ENCODE assay signal across 15 mouse cellular contexts in the genomic region with DNA sequence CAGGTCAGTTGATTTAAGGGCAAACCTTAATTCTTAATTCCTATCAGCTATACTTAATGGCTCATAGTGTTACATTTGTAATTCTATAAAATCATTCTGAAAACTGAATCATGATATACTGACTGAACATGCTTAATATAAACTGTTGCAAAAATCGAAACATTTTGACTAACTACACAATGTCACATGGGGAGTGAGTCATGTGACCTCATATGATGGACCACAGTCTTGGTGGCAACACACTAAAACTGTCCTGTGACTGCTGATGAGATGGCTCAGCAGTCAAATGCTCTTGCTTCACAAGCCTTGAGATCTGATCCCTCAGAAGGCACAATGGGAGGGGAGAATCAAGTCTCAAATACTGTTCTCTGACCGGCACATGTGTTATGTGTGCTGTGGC. TPM values are rescaled to one million over a fixed set of nuclear protein-coding genes. Genes with fewer than 3 reads are reported as not detected.
"Had no signal": no experiment of that assay in that cellular context is flagged by ENCODE, and none has a peak within 500 bp of the region (broad histone marks: within the 10 kb centered on the region; RNA-seq: fewer than 3 reads in every experiment).

No protein-coding gene starts in this region.

- H3K9ac ChIP-seq: lung, embryonic 14.5 days; midbrain, embryonic 12.5 days; neural tube, embryonic 12.5 days had no signal

- H3K4me3 ChIP-seq: midbrain, embryonic 10.5 days; midbrain, embryonic 12.5 days; neural tube, embryonic 12.5 days had no signal

- H3K9me3 ChIP-seq: midbrain, embryonic 10.5 days; midbrain, embryonic 12.5 days; neural tube, embryonic 12.5 days had no signal

- H3K27me3 ChIP-seq: midbrain, embryonic 12.5 days; neural tube, embryonic 12.5 days had no signal

- H3K27ac ChIP-seq: midbrain, embryonic 10.5 days; midbrain, embryonic 12.5 days; neural tube, embryonic 12.5 days had no signal

- H3K36me3 ChIP-seq: midbrain, embryonic 10.5 days; midbrain, embryonic 12.5 days; neural tube, embryonic 12.5 days had no signal

- DNase-seq: lung, adult 18-20 months; lung, embryonic 14.5 days; lung, postnatal 10 days; lung, postnatal 4 days; midbrain, embryonic 14.5 days; right cerebral cortex, postnatal 25 days; right cerebral cortex, postnatal 4 days; spleen, adult 18-20 months; thymus, adult 18-20 months; thymus, postnatal 14 days; thymus, postnatal 36 days had no signal

- H3K4me2 ChIP-seq: lung, embryonic 14.5 days; midbrain, embryonic 12.5 days; neural tube, embryonic 12.5 days had no signal

- H3K4me1 ChIP-seq: midbrain, embryonic 10.5 days; midbrain, embryonic 12.5 days; neural tube, embryonic 12.5 days had no signal

RNA-seq across cellular contexts. Expression of a gene that starts 34.8 kb away (rescaled TPM):
- total RNA-seq: megakaryocyte-erythroid progenitor cell, adult 5-6 weeks had no signal
